Mouse (Mus musculus) T-helper 1 cell (primary cell): ENCODE data around the gene Me3.

ENCODE experiments used
- in situ Hi-C: fragments of 300-600 bp; cut with MboI, MseI; formaldehyde crosslinking; loops from one replicate; pipeline ENCODE4 v1.15.1; 2025; ENCODE audit warnings: high pct_unique_total_duplicates

Gene Me3

DNA sequence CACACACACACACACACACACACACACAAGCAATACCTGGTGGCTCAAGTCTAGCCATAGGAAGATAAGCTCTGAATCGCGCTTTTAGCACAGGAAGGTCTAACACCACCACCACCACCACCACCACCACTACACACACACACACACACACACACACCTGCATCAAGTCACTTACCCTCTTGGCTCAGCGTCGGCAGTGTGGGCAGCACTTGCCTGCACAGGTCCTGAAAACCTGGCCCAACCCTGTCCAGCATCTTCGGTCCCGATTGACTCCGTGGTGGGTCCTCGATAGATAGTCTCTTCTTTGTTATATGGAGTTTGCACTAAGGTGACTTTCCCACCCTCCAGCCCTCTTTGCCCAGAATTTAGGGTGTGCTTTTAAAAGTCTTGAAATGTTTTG, 270.8 kb downstream of the Me3 start:
- in situ Hi-C loops, result no loop called here

DNA sequence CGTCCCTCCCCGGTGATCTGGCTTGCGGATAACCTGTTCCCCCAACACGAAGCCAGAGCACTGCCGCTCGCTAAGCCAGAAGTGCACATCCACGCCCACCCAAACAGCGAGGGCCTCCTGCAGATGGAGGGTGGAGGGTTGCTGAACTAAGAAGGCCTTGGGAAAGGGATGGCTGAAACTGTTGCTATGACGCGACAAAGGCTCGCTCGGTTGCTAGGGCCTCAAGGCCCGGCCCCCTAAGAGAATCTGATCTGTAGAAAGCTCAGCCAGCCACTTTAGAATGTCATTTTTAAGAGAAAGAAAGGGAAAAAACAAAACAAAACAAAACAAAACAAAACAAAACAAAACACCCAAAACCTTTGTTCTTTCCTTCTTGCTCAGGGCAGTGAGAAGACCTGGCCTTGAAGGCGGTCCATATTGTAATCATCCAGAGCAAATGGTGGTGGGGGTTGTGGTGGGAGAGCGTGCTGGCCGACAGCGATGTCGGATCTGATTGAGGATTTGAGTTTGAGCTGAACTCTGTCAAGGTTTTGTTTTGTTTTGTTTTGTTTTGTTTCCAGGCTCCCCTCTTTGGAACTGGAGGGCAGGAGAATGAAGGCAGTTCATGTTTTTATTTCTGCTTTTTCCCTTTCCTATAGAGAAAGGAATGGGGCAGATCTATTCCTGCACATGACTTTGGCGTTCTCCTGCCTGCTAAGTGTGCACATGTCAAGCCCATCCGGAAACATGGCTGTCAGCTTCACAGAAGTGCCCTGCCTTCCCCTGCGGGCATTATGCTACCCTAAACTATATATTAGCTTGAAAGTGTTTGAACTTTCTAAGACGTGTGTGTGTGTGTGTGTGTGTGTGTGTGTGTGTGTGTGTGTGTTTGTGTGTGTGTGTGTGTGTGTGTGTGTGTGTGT, 271.5 kb downstream of the Me3 start, which contains the start of gene Ccdc81:
Gene Ccdc81, minus strand, starts transcription at position 188 of the 902 bp plus-strand sequence.
- in situ Hi-C loops, result no loop called here
